Mouse (Mus musculus): ENCODE measurements around the gene Drd1.

Drd1 gene

DNA sequence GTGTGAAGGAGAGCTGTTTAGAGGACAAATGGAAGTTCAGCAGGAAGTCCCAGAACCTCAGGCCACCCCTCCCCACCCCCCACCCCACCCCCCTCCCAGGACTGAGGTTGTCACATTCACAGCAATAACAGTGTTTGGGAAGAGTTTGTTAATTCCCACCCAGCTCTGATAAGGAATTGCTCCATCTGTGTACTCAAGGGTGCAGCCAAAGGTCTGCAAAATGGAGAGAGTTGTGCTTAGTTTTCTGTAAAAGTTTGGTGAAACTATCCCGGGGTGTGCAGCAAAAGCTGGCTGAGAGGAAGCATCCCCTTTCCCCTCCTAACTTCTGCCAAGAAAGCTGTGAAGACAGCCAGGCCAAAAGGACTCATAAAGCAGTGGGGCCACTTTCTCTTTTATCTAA is 17.6 kb upstream of the Drd1 start:
- DNase-seq (ENCODE audit: low spot score), result peak; percentile 31

DNA sequence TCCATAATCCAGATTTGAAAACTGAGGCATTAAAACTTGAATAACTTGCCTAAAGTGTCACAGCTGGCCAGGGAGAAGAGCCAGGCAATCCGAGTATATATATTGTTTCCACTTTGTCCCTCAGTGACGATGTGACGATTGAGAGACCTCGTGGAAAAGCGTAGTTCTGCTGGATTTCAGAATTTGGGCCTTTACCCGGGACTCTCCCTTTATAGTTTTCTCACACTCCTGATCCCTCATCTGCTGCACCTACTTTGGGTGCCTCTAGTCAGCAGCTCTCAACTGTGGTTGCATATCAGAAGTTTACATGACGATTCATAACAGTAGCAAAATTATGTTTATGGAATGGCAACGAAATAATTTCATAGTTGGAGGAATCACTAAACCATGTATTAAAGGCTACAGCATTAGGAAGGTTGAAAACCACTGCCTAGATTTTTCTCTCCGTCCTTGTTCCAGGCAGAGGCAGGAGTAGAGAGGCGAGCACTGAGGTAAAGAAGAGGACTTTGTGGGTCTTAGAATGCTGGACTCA is 17.1 kb upstream of the Drd1 start:
- DNase-seq (ENCODE audit: low spot score), result no peak

DNA sequence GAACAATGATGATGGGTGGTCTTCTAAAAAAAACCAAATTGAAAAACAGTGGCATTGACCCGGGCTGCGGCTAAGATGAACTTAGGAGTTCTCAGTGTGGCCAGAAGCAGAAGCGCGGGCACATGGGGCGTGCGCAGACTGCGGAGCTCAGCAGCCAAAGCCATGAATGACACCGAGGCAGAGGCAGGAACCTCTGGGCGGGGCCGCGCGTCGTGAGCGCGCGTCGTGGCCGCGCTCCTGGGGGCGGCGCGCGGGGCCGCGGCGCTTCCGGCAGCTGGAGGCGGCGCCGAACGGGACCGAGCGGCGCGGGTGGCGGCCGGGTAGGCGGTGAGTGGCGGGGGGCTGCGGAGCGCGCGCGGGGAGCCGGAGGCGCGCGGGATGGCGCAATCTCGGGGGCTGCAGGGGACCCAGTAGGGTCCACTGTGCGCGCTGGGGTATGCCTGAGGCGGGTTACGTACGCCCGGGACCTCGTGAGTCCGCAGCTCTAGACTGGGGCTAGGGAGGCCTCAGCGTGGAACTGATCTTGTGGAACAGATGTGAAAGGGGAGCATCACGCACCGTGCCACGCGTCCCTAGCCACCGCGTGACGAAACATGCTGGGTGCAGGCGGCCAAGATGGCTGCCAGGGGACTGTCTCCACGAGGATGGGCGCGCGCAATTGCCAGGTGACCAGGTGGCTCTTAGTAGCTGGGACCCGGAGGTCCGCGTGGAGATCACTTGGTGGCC is 16.3 kb upstream of the Drd1 start, which contains the start of gene Sfxn1:
Gene Sfxn1 (plus strand): TSS at position 264 of the 726 bp plus-strand sequence.
- peak; percentile 43 for DNase-seq (ENCODE audit: low spot score)

DNA sequence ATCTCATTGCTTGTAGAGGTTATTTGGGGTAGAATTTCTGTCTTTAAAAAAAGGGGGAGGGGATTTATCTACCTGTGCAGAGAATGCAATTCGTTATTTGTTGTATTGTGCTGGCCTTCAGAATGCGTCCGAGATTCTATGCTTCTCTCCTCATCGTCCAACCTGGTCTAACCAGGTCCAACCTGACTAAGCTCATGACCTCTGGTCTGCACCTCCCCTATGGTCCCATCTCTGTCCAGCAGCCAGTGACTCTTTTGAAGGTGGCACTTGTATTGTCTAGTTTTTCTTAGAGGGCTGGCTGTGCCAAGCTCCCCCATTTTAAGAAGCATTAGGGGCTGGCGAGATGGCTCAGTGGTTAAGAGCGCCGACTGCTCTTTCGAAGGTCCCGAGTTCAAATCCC is 15.5 kb upstream of the Drd1 start:
- DNase-seq (ENCODE audit: low spot score), result no peak

DNA sequence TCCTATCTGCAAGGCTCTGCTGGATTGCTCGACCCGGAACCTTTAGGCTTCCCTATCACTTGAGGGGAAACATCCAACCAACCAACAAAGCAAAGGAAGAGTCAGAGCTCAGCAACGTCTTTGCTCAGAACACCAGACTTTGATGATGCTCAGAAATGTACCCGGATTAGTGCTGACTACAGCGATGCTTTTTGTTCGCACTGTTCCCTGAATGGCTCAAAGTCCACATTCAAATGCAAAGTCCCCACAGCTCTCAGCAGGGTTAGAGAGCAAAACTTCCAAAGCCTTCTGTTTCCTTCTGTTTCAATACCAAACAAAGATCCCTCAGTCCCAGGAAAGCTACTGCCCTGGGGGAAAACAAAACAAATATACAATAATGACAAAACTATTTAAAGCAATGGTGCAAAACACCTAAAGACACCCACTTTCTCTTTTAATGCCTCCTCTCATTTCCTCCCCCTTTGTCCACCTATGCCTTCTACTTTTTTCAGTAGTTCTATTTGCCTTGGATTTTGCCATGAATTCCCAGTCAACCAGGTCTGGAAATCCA is 12.2 kb upstream of the Drd1 start:
- no peak for DNase-seq (ENCODE audit: low spot score)

DNA sequence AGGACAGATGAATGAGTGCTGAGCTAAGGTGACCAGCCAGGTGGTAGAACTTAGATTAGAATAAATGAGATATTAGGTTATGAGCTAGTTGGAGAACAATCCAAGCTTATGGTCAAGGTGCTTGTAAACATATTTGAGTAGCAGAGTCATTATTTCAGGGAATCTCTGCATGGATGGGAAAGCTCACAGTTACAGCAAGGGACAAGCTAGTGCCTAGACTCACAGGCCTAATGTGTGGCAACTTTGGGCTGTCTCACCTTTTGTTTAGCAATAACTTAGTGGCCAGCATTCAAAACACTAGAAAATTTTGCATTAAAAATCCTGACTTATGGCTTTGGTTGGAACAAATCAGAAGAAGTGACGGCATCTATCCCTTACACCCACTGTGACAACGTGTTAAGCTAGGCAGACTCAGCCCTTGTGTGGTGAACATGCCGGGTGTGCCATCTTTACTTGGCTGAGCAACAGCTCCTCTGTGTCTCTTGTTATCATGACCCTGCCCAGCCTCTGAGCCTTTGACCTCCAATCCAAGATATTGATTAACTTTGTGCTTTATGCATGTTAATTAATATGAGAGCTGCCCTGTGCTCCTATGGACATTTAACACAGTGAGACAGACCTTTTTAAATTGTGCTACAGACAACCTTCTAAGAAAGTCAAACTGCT is 10.7 kb upstream of the Drd1 start:
- no peak for DNase-seq (ENCODE audit: low spot score)

DNA sequence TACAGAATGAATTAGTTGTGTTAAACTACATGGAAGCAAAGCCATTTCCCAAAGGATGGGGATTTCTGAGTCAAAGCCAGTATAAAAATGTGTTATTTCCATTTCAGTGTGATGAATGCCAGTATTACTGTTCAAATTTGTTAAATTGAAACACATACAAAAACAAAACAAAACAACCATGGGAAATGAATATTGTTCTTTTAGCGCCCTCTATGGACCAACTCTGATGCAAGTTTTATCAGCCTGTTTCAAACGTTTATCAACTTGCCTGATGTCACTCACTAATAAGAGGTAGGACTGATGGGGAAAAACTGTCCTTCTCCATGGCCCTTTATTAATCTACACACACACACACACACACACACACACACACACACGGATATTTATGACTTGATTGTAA is 7.8 kb upstream of the Drd1 start:
- no peak for DNase-seq (ENCODE audit: low spot score)

DNA sequence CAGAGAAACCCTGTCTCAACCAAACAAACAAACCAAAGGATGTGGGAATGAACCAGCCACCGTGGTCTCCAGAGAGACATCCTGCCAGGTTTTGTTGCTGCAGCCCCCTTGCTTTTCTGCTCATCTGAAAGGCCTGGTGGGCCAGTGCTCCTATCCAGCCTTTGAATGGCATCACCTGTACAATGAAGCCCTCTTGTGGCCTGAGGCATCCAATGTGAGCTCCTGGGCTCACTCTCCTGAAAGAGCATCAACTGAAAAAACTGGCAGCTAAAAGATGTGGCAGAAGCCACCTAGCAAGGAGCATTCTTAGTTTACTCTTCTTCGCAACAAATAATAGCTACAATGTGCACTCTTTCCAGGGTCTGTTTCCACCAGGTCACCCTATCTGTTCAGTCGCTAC is 6.6 kb upstream of the Drd1 start:
- no peak for DNase-seq (ENCODE audit: low spot score)

DNA sequence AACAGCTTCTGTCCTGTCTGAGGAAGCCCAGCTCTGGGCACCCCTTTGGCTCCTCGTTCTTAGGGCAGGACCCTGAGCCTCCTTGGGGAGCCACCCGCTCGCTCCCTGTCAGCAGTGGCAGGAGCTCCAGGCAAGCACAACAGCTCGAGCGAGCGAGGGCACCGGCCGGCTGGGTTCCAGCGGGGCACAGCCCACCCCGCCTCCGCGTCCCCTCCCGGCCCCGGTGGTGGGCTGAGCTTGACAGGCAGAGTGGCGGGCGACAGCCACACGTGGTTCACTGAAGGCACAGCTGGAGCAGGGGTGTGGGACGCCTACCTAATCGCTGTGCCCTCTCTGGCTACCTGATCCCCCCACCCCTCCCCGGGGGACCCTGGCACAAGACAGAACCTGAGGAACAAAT is 543 bp downstream of the Drd1 start:
- DNase-seq (ENCODE audit: low spot score), result no peak

DNA sequence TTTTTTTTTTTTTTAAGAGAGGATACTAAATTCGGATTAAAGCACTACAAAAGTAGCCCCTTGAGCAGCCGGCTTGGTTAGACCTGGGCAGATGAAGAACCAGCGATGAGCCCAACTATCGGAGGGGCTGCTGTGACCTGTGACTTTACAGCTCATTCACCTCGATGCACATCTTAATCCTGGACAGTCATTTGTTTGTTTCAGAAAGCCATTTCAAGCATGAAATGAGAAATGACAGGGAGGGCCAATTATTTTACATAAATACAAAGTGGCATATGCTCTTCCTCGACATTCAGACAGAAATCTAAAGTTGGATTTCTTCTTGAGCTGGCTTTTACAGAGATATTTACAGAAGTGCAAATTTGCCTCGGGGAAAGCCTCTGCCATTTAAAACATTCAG is 3.9 kb downstream of the Drd1 start:
- DNase-seq (ENCODE audit: low spot score), result no peak

DNA sequence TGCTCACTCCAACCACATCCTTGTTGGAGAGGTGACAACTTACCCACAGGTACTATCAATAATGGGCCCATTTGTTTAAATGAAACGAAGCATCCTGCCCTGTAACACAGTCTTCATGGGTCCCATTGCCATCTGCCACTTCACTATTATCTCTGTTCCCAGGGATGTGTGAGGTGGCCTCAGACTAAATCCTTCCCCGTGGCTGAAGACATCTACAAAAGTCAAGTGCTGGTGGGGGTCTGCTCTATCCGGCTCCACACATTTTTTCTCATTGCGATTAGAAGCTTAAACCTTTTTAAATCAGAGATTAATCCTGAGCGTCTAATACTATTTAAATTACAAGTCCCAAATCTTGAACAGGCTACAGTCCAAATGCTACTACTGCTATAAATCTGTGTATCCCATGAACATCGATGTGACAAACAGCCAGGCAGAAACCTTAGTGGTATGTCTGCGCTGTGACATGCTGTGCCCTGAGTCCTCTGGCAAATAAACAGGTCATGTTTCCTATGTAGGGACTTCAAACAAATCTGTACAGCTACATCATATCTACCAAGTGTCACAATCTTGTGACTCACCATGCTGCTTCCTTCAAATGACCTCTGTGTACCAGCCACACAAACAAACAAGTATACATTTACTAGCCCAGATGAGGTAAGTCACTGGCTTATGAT is 6.7 kb downstream of the Drd1 start:
- no peak for DNase-seq (ENCODE audit: low spot score)

DNA sequence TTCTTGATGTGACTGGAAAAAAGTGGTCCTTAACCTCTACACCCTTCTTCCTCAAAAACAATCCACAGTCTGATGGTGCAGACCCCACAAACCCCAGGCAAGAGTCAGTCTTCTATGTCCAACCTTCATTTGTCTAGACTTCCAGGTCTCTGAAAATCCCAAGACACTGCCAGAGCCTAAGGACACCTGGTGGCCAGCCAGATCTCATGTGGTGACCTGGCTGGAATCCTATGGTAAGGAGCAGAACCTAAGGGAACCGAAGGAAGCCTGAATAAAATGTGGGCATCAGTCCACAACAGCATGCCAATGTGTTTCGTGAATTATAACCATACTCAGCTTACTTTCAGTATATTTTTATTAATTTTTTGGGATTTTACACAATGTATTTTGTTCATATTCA is 15.2 kb downstream of the Drd1 start:
- no peak for DNase-seq (ENCODE audit: low spot score)

DNA sequence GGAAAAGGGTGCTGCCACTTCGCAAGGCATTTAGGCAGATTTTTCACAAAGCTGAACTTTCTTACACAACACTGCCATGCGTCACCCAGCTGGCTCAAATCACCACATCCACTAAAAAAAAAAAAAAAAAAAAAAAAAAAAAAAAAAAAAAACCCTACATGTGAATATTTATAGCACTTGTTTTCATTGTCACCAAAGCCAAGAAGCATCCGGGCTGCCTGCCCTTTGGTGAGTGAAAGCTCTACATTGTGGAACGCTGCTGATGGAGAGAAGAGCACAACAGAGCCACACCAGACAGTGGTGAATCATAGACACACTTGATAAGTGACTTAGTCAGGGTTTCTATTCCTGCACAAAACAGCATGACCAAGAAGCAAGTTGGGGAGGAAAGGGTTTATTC is 17.6 kb downstream of the Drd1 start:
- no peak for DNase-seq (ENCODE audit: low spot score)

DNA sequence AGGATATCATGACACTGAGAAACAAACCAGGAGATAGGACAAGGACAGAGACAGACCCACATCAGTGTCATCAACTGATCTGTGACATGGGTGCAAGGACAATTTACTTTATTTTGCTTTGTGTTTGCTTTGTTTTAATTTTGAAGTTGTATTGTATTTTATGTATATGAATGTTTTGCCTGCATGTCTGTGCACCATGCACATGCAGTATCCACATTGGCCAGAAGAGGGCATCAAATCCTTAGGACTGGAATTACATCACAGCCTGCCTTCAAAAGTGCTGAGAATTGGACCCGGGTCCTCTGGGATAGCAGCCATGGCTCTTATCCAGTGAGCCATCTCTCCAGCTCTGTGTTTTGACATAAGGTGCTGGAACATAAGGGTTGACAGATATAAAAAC is 20.0 kb downstream of the Drd1 start:
- DNase-seq (ENCODE audit: low spot score), result no peak

DNA sequence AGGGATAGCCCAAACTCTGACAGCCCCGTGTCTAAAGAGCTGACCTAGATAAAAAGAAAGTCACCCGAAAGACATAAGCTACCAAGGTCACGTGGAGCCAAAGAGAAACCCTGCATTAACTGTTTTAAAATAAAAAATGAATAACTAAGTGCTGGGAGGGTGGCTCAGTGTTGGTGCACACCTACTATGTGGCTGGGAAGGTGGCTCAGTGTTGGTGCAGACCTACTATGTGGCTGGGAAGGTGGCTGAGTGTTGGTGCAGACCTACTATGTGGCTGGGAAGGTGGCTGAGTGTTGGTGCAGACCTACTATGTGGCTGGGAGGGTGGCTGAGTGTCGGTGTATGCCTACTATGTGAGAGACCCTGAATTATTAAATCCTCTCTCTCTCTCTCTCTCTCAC is 21.9 kb downstream of the Drd1 start:
- no peak for DNase-seq (ENCODE audit: low spot score)

DNA sequence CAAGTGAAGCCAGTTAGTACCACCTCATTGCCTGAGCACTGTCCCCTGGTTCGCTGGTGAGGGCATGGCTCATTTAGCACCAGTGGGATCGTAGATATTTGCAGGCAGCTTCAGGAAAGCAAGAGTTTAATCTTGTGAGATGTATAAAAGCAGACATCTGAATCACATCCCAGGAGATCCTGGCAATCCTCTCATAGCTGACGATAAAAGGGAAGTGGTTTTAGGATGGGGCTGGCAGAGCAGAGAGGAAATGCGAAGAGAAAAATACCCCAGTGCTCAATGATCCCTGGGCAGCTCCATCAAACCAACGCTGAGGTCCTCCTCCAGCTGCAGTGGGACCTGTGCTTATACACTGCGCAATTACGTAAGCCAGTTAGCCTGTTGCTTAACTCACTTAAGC is 28.4 kb downstream of the Drd1 start:
- DNase-seq (ENCODE audit: low spot score), result no peak

DNA sequence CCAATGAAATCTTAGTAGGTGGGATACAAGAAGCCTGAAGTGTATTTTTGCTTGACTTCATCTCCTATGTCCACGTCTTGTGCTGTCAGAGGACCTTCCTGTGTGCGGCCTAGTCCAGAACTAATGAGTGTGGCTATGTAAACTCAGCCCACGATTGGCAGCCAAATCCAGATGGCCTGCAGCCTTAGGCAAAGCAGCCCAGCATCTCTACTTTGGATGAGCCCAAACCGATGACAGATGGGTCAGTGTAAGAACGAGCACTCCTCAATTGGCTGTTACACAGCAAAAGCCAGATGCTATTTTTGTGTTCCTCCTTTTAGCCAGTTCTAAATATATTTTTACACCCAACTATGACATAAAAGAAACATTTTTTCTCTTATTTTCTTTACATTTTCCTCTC is 32.2 kb downstream of the Drd1 start:
- no peak for DNase-seq (ENCODE audit: low spot score)

DNA sequence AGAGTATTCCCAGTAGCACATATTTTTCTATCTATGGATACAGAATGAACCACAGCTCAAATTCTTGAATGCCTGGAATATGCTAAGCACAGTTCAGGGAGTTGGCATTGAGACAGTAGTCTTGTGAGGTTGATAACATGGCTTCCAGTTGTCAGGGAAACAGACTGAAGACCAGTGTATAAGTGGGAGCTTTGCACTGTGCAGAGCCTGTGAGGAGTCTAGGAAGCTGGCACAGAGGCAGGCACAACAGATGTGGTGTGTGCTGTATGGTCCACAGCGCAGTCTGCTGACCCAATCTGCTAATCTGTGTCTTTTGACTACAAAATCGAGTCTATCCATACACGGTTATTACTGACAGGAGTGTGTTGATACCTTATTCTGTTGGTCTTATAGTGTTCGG is 46.8 kb downstream of the Drd1 start:
- no peak for DNase-seq (ENCODE audit: low spot score)
